Mouse (Mus musculus) forebrain, embryonic 12.5 days (tissue): ENCODE measurements around the gene Ppcs. TPM values are rescaled to one million over a fixed set of nuclear protein-coding genes. Genes with fewer than 3 reads are reported as not detected.
A peak's percentile ranks its signal among the peaks of the same experiment; 100 is the strongest.

ENCODE experiments used
- ATAC-seq: fragments of 200-750 bp; cut with Nextera tagmentation; 2 replicates; pipeline ENCODE4 v1.8.0; 2017; ENCODE audit warnings: moderate TSS enrichment; ENCODE audit not compliant: low FRiP score
- H3K27ac ChIP-seq: fragments of 300-500 bp; sonication (generic); 2 replicates; pipeline ENCODE4 v1.5.1; 2016; ENCODE audit warnings: mild to moderate bottlenecking
- H3K27me3 ChIP-seq: fragments of 300-500 bp; sonication (generic); 2 replicates; pipeline ENCODE4 v1.6.1; 2016; ENCODE audit warnings: mild to moderate bottlenecking
- H3K36me3 ChIP-seq: fragments of 300-500 bp; sonication (generic); replicated peaks from 2 replicates; pipeline ENCODE4 v1.6.1; 2016; ENCODE audit warnings: mild to moderate bottlenecking
- H3K4me1 ChIP-seq: fragments of 300-500 bp; sonication (generic); 2 replicates; pipeline ENCODE4 v1.6.1; 2016
- H3K4me2 ChIP-seq: fragments of 300-500 bp; sonication (generic); 2 replicates; pipeline ENCODE4 v1.6.1; 2016; ENCODE audit warnings: mild to moderate bottlenecking, moderate library complexity
- H3K4me3 ChIP-seq: fragments of 300-500 bp; sonication (generic); replicated peaks from 2 replicates; pipeline ENCODE4 v1.5.1; 2016; ENCODE audit warnings: mild to moderate bottlenecking
- H3K9ac ChIP-seq: fragments of 300-500 bp; sonication (generic); 2 replicates; pipeline ENCODE4 v1.6.1; 2016; ENCODE audit warnings: mild to moderate bottlenecking
- H3K9me3 ChIP-seq: fragments of 300-500 bp; sonication (generic); 2 replicates; pipeline ENCODE4 v1.6.1; 2016
- WGBS: fragments of 180-500 bp; shearing (Covaris S2); methylation state at CpG from one replicate; pipeline ENCODE4 v1.1.7; 2016; 5-methylcytosine and 5-hydroxymethylcytosine counted together
- polyA plus RNA-seq: library from polyadenylated mRNA; unstranded; fragments of >200 nt; fragmentation: Nextera tagmentation; extraction: Ambion mirVana; gene quantifications from 2 replicates; pipeline ENCODE4 v1.2.1, GENCODE M21; 2016

Gene Ppcs
- 19.5 and 21.0 TPM in 2 replicates for polyA plus RNA-seq

DNA sequence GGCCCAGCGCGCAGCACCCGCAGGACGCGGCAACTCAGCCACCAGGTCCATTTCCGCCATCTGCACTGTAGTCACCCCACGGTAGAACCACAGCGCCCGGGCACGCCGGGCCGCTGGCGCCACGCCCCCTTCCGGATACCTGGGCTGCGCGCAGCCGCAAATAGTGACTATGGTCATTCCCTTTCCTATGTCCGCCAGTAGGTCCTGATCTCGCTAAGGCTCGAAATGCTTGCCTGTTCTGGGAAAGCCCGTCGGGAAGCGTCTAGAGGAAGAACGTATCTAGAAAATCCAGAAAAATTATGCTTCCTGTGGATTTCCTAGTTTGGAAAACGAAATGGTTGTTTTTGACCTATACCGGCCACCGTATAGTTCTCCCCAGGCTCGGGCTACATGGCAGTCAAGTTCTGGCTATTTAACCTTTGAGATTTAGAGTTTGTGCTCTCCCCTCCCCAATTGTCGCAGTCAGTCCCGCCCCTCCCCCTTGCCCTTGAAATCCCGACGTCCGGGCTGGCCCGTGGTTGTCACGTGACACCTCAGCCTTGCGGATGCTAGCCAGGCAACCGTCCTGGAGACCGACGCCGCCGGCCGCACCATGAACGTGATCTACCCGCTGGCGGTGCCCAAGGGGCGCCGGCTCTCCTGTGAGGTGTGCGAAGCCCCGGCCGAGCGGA, at the start of gene Ppcs, which contains the start of gene Zmynd12:
Gene Ppcs, minus strand, starts transcription at position 127 of the 671 bp plus-strand sequence.
Gene Zmynd12, plus strand, starts transcription at position 521 of the 671 bp plus-strand sequence.
- Histone ChIP-seq H3K27ac (peak within 1 kb of the TSS; percentile 84), H3K9ac (peak within 1 kb of the TSS; percentile 77), H3K9me3 (no peaks in the 10 kb centered on the region), H3K36me3 (no peaks in the 10 kb centered on the region), H3K4me3 (peak within 1 kb of the TSS; percentile 60), H3K4me2 (peak within 1 kb of the TSS; percentile 80), H3K27me3 (0 out of 2 replicates have a peak, but pooled peaks cover 4% of the 10 kb centered on the region), H3K4me1 (peaks cover 19% of the 10 kb centered on the region)
- WGBS: under 1% methylated on average over 52 of the region's 52 CpGs
- peak; percentile 94 for ATAC-seq

DNA sequence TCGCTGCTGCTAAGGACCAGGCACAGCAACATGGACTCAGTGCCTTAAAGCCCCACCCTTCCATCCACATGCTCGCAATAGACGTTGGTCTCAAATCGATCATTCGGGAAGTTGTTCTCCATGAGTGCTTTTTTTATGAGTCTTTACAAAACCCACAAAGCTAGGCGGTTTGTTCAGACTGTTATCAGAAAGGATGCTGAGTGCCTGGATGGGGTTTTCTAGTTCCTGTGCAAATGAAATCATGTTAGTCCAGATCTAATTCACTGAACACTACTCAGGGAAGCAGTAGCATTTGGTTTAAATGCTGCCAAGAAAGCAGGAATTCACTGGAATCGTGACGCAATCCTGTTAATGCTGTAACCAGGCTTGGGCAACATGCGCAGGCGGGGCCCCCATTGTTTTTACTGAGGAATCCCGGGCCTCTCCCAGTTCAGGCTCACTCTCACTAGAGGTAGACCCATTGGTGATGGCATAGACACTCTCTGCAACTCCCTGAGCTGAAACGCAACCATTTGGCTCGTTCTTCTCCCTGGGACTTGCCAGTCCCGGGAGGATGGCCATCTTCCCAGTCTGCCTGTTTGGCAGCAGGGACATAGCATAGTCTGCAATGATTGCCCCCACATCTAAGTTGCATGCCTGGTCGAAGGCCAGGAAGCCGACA, 45.6 kb upstream of the Ppcs start:
- 90% methylated on average over 16 of the region's 16 CpGs for WGBS
- Histone ChIP-seq H3K4me2 (no peak overlapping the region), H3K36me3 (no peaks in the 10 kb centered on the region), H3K27me3 (no peaks in the 10 kb centered on the region), H3K4me3 (no peak overlapping the region), H3K4me1 (peaks cover 9% of the 10 kb centered on the region; the same call in 1 of the 2 replicates), H3K9ac (no peak overlapping the region), H3K9me3 (no peaks in the 10 kb centered on the region), H3K27ac (no peak overlapping the region)
- no peak for ATAC-seq

DNA sequence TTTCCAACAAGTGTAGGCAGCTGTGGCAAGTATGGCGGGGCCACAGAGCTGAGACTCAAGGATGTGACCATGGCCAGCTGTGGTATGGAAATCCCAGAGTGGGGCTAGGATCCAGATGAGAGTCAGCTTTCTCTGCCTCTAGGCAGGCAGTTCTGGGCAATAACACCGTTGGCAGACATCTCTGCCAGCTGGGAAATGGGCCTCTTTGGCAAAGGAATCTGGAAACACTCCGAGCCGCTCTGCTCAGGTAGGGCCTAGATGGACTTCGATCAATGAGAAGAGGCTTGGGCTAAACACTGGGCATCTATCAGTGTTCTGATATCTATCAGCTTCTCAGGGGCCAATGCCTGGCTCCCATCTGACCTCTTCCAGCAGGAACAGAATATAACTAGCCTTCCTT, 43.6 kb upstream of the Ppcs start:
- Histone ChIP-seq H3K9me3 (no peaks in the 10 kb centered on the region), H3K36me3 (no peaks in the 10 kb centered on the region), H3K27me3 (no peaks in the 10 kb centered on the region), H3K9ac (no peak overlapping the region), H3K4me3 (no peak overlapping the region), H3K4me1 (peaks cover 24% of the 10 kb centered on the region), H3K4me2 (no peak overlapping the region), H3K27ac (no peak overlapping the region)
- no peak for ATAC-seq
- WGBS: 92% methylated on average over 5 of the region's 5 CpGs

DNA sequence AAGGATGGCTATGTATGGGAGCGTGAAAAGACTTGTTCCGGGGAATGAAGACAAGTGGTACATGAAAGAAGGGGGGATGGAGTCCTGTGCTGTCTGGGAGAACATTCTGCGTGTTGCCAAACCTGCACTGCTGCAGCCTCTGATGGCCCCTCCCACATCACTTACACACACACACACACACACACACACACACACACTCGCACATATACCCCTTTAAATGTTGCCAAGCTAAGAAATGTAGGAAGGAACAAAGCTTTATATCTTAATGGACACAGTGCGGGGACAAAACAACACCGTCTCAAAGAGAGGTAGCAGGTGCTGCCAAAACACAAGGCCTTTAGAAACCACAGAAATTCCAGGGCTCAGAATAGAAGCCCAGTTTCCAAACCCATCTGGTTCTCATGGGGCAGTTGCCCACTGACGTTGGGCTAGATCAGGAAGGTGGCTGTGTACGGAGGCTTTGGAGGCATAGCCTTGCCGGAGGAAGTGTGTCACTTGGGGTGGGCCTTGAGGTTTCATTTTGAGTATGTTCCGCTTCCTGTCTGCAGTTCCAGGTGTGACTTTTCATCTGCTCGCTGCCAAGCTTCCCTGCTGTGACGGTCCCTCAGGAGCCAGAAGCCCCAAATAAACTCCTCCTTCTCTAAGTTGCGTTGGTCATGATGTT, 41.7 kb upstream of the Ppcs start:
- 78% methylated on average over 13 of the region's 13 CpGs for WGBS
- Histone ChIP-seq H3K36me3 (no peaks in the 10 kb centered on the region), H3K27me3 (no peaks in the 10 kb centered on the region), H3K9ac (no peak overlapping the region), H3K4me2 (no peak overlapping the region), H3K27ac (peak overlapping the region; percentile 69), H3K4me1 (peaks cover 31% of the 10 kb centered on the region), H3K4me3 (no peak overlapping the region), H3K9me3 (no peaks in the 10 kb centered on the region)
- ATAC-seq: no peak

DNA sequence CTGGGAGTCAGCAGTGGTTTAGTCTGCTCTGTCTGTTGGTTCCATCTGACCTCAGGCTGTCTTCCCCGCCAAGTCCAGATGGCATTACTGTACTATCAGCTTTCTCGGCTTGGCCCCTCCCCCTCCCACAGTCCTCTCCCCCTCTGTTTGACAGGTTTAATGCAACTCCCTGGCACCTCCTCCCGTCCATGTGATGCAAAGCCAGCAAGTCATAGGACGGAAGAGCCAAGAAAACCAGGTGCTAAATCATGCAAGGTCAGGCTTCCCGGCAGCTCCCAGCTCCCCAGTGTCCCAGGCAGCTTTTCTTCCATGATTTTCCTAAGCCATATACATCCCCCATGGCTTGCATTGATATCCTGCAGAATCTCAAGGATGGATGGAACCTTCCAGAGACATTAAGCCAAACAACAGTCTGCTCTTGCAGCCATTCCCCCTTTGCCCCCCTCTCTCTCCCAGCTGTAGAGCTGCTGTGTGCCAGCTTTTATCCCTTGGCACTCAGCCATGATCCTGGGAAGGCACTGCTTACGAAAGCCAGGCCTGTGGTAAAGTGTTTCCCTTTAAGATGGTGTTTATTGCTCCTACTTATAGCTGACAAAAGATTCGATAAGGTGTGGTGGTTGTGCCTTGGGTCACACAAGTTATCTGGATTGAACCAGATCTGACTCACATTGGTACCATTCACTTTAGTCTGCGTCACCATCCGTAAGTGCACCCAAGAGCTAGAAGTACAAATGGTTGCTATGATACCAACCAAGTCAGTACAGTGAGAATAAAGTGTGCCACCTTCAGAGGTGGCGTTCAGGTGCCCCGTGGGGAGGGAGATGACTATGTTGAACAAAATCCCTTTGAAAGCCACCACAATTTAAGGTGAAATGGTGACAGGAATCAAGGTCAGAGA, 40.9 kb upstream of the Ppcs start:
- WGBS: 59% methylated on average over 11 of the region's 11 CpGs
- H3K4me2 ChIP-seq: no peak overlapping the region
- H3K4me1 ChIP-seq: peaks cover 31% of the 10 kb centered on the region
- H3K4me3 ChIP-seq: no peak overlapping the region
- H3K27ac ChIP-seq: peak overlapping the region; percentile 69
- no peaks in the 10 kb centered on the region for H3K9me3 ChIP-seq
- no peak overlapping the region for H3K9ac ChIP-seq
- no peaks in the 10 kb centered on the region for H3K27me3 ChIP-seq
- peak; percentile 24; the same call in 1 of the 2 replicates for ATAC-seq
- no peaks in the 10 kb centered on the region for H3K36me3 ChIP-seq

DNA sequence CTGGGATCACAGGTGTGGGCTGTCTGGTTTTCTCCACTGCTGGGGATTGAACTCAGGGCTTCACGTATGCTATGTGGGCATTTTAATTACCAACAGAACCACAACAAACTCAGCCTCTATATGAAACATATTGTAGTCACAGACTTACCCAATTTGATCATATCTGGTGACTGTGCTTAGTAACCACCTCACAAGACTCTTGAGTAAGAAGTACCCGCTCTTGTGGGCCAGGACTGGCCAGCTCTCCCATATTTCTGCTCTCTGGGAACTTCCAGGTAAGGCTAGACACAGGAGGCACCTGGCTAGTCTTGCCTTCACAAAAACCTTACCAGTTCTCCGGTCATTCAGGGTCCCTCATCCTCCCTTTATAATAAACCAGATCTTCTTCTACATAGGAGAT, 40.2 kb upstream of the Ppcs start:
- H3K27ac ChIP-seq: peak overlapping the region; percentile 69; the same call in 1 of the 2 replicates
- H3K4me1 ChIP-seq: peaks cover 31% of the 10 kb centered on the region
- H3K4me3 ChIP-seq: no peak overlapping the region
- no peak overlapping the region for H3K4me2 ChIP-seq
- 87% methylated on average over 3 of the region's 3 CpGs for WGBS
- H3K9me3 ChIP-seq: no peaks in the 10 kb centered on the region
- no peaks in the 10 kb centered on the region for H3K36me3 ChIP-seq
- H3K9ac ChIP-seq: no peak overlapping the region
- no peaks in the 10 kb centered on the region for H3K27me3 ChIP-seq
- ATAC-seq: no peak

DNA sequence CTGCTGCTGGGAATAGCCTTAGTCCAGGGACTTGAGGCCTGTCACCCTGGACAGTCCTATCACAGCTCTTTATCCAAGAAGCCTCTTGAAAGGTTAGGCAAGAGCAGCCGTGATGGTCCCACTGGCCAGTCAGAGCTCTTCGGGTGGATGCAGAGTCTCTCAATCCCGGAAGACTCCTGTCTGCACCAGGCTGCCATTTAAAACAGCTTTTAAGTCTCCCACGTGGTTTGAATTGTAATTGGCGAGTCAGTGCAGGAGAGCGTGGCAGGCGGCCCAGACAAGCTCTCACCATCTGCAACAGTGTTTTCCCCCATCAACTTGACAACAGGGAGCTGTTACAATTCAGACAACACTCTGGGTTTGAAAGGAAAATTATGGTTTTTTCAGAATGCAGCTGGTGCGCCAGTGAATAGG, 38.5 kb upstream of the Ppcs start:
- Histone ChIP-seq H3K27me3 (no peaks in the 10 kb centered on the region), H3K9ac (no peak overlapping the region), H3K36me3 (no peaks in the 10 kb centered on the region), H3K4me1 (peaks cover 31% of the 10 kb centered on the region), H3K4me3 (no peak overlapping the region), H3K27ac (peak overlapping the region; percentile 84), H3K4me2 (peak overlapping the region; percentile 21; the same call in 1 of the 2 replicates), H3K9me3 (no peaks in the 10 kb centered on the region)
- ATAC-seq: peak; percentile 87
- 27% methylated on average over 8 of the region's 8 CpGs for WGBS

DNA sequence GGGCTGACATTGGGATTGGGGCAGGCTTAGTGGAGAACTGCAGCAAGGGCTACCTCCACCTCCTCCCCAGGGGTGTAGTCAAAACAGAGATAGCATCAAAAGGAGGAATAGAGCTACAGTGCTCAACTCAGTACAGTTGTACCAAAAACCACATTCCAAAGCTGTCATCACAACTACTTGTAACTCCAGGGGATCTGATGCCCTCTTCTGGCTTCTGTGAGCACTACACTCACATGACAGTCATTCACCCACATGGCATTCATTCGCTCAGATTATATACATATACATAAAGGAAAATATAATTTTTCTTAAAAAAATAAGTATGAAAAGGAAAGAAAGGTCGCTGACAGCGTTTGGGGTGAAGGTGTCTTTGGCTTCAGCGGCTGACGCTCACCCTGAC, 38.1 kb upstream of the Ppcs start:
- WGBS: 66% methylated on average over 5 of the region's 5 CpGs
- Histone ChIP-seq H3K4me3 (no peak overlapping the region), H3K27ac (peak overlapping the region; percentile 84)

DNA sequence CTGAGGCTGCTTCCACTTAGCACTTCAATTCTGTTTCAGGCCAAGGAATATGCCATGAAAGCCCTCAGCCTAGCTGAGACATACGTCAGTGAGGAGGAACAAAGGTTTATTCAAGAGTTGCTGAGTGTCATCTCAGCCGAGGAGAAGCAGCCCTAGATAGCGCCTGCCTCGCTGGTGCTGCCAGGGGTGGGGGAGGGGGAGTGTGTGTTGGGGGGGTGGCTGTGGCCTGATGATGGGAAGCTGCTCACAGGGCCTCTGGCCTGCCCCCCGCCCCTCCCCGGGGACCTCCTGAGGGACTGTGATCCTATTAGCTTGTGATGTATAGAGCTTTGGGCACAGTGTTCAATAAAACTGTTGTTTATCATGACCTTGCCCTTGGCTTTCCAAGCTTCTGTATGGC, 31.3 kb upstream of the Ppcs start:
- Histone ChIP-seq H3K36me3 (no peaks in the 10 kb centered on the region), H3K27ac (peak overlapping the region; percentile 59; the same call in 1 of the 2 replicates), H3K4me2 (no peak overlapping the region), H3K4me3 (no peak overlapping the region), H3K27me3 (no peaks in the 10 kb centered on the region), H3K9ac (no peak overlapping the region), H3K4me1 (peaks cover 9% of the 10 kb centered on the region), H3K9me3 (no peaks in the 10 kb centered on the region)
- 13% methylated on average over 6 of the region's 6 CpGs for WGBS
- peak; percentile 55; the same call in 1 of the 2 replicates for ATAC-seq

More for the DNA sequence above, 38.1 kb upstream of the Ppcs start:
- Histone ChIP-seq H3K4me2 (peak overlapping the region; percentile 21; the same call in 1 of the 2 replicates), H3K36me3 (no peaks in the 10 kb centered on the region), H3K9ac (no peak overlapping the region), H3K4me1 (peaks cover 31% of the 10 kb centered on the region), H3K27me3 (no peaks in the 10 kb centered on the region), H3K9me3 (no peaks in the 10 kb centered on the region)
- peak; percentile 24; the same call in 1 of the 2 replicates for ATAC-seq

DNA sequence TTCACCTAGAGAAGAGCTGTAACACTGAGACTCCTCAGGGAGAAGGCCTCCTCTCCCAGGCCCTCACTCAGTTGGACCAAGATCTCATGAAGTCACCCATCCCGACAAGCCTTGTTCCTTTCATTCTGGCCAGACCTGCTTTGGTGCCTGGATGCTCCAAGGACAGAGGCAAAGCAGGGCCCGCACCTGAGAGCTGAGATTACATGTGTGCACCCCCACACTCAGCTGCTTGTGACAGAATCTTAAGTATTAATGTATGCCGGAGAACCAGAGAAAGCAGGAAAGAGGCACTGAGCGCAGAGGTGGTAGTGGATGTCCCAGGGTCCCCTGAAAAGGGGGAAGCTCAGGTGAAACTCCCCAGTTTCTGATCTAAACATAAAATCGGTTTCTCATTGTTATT, 30.9 kb upstream of the Ppcs start:
- Histone ChIP-seq H3K9ac (no peak overlapping the region), H3K9me3 (no peaks in the 10 kb centered on the region), H3K4me2 (no peak overlapping the region), H3K4me1 (peaks cover 9% of the 10 kb centered on the region), H3K4me3 (no peak overlapping the region), H3K36me3 (no peaks in the 10 kb centered on the region), H3K27ac (0 out of 2 replicates have a peak overlapping the region, but pooled peaks have one; percentile 59), H3K27me3 (no peaks in the 10 kb centered on the region)
- ATAC-seq: no peak; the same call in 1 of the 2 replicates
- 70% methylated on average over 5 of the region's 5 CpGs for WGBS

DNA sequence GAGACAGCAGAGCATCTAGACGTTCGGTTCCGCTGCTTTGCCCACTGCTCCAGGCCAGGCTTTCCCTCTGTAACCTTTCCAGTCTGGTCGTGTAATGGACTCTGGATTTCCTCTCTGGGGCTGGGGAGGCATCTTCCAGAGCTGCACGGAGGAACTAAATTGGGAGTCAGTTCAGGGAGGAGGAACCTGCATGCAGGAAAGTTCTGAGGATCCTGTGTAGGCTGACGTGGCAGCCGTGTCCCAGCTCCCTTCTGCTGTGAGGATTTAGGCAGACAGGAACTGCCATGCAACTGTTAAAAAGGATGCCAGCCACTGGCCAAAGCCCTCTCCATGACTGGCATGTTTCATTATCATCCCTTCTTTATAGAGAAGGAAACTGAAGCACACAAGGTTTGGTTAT, 28.2 kb upstream of the Ppcs start:
- Histone ChIP-seq H3K9ac (no peak overlapping the region), H3K27me3 (no peaks in the 10 kb centered on the region), H3K4me2 (no peak overlapping the region), H3K4me1 (peaks cover 9% of the 10 kb centered on the region), H3K9me3 (no peaks in the 10 kb centered on the region), H3K4me3 (no peak overlapping the region), H3K36me3 (no peaks in the 10 kb centered on the region), H3K27ac (no peak overlapping the region)
- WGBS: 78% methylated on average over 7 of the region's 7 CpGs
- no peak for ATAC-seq
